Mouse (Mus musculus) midbrain, embryonic 15.5 days (tissue): ENCODE results near the gene Tada2b. TPM values are rescaled to one million over a fixed set of nuclear protein-coding genes. Genes with fewer than 3 reads are reported as not detected.

Source experiments
- ATAC-seq: fragments of 200-750 bp; cut with Nextera tagmentation; replicated peaks from 2 replicates; pipeline ENCODE4 v1.8.0; 2017; ENCODE audit warnings: moderate TSS enrichment
- H3K27ac ChIP-seq: fragments of 300-500 bp; sonication (generic); 2 replicates; pipeline ENCODE4 v1.5.1; 2015; ENCODE audit warnings: mild to moderate bottlenecking, inconsistent platforms
- H3K27me3 ChIP-seq: fragments of 300-500 bp; sonication (generic); replicated peaks from 2 replicates; pipeline ENCODE4 v1.6.1; 2015; ENCODE audit warnings: inconsistent platforms
- H3K36me3 ChIP-seq: fragments of 300-500 bp; sonication (generic); replicated peaks from 2 replicates; pipeline ENCODE4 v1.6.1; 2015; ENCODE audit warnings: inconsistent platforms
- H3K4me1 ChIP-seq: fragments of 300-500 bp; sonication (generic); 2 replicates; pipeline ENCODE4 v1.6.1; 2015; ENCODE audit warnings: inconsistent platforms
- H3K4me2 ChIP-seq: fragments of 300-500 bp; sonication (generic); 2 replicates; pipeline ENCODE4 v1.6.1; 2015; ENCODE audit warnings: inconsistent platforms, mild to moderate bottlenecking, moderate library complexity
- H3K4me3 ChIP-seq: fragments of 300-500 bp; sonication (generic); 2 replicates; pipeline ENCODE4 v1.5.1; 2015; ENCODE audit warnings: mild to moderate bottlenecking, inconsistent platforms
- H3K9ac ChIP-seq: fragments of 300-500 bp; sonication (generic); 2 replicates; pipeline ENCODE4 v1.6.1; 2015; ENCODE audit warnings: mild to moderate bottlenecking, inconsistent platforms
- H3K9me3 ChIP-seq: fragments of 300-500 bp; sonication (generic); 2 replicates; pipeline ENCODE4 v1.6.1; 2016; ENCODE audit warnings: inconsistent platforms
- WGBS: fragments of 180-500 bp; shearing (Covaris S2); methylation state at CpG from one replicate; pipeline ENCODE4 v1.1.7; 2015; ENCODE audit warnings: mixed read lengths; 5-methylcytosine and 5-hydroxymethylcytosine counted together
- polyA plus RNA-seq: library from polyadenylated mRNA; unstranded; fragments of >200 nt; fragmentation: Nextera tagmentation; extraction: Ambion mirVana; gene quantifications from 2 replicates; pipeline ENCODE4 v1.2.1, GENCODE M21; 2015

The Tada2b gene
- polyA plus RNA-seq, 1 experiment from 2014 or later: 3.2 TPM

GRCm38 (mm10) chr5:36478540-36479420 lies 5.3 kb downstream of the Tada2b start:
- H3K27ac ChIP-seq: no peak overlapping the region
- peaks cover 30% of the 10 kb centered on the region for H3K4me1 ChIP-seq
- H3K36me3 ChIP-seq: 0 out of 2 replicates have a peak, but pooled peaks cover 3% of the 10 kb centered on the region
- no peaks in the 10 kb centered on the region for H3K27me3 ChIP-seq
- H3K9me3 ChIP-seq: no peaks in the 10 kb centered on the region
- WGBS: 92% methylated on average over 6 of the region's 6 CpGs
- H3K4me3 ChIP-seq: no peak overlapping the region
- H3K4me2 ChIP-seq: no peak overlapping the region
- H3K9ac ChIP-seq: no peak overlapping the region
- no peak for ATAC-seq

- Histone ChIP-seq H3K4me1 (peaks cover 22% of the 10 kb centered on the region), H3K9me3 (no peaks in the 10 kb centered on the region), H3K27ac (no peak overlapping the region), H3K4me2 (no peak overlapping the region), H3K36me3 (peaks cover 12% of the 10 kb centered on the region), H3K4me3 (no peak overlapping the region), H3K9ac (no peak overlapping the region), H3K27me3 (no peaks in the 10 kb centered on the region)
- 83% methylated on average over 3 of the region's 3 CpGs for WGBS
- ATAC-seq: no peak
These were observed 6.6 kb downstream of the Tada2b start for GRCm38 (mm10) chr5:36477486-36477885.

- no peaks in the 10 kb centered on the region for H3K27me3 ChIP-seq
- H3K4me1 ChIP-seq: no peaks in the 10 kb centered on the region
- peaks cover 37% of the 10 kb centered on the region for H3K36me3 ChIP-seq
- ATAC-seq: no peak
- H3K27ac ChIP-seq: no peak overlapping the region
- no peak overlapping the region for H3K4me3 ChIP-seq
- WGBS: 84% methylated on average over 5 of the region's 5 CpGs
- H3K9me3 ChIP-seq: no peaks in the 10 kb centered on the region
- H3K4me2 ChIP-seq: no peak overlapping the region
- H3K9ac ChIP-seq: no peak overlapping the region
These were observed 9.8 kb downstream of the Tada2b start for GRCm38 (mm10) chr5:36474283-36474682.

GRCm38 (mm10) chr5:36472876-36473655 lies 11.0 kb downstream of the Tada2b start:
- no peak for ATAC-seq
- H3K4me2 ChIP-seq: no peak overlapping the region
- H3K27me3 ChIP-seq: no peaks in the 10 kb centered on the region
- WGBS: 91% methylated on average over 4 of the region's 4 CpGs
- no peak overlapping the region for H3K4me3 ChIP-seq
- no peak overlapping the region for H3K9ac ChIP-seq
- H3K9me3 ChIP-seq: no peaks in the 10 kb centered on the region
- peaks cover 37% of the 10 kb centered on the region for H3K36me3 ChIP-seq
- no peaks in the 10 kb centered on the region for H3K4me1 ChIP-seq
- no peak overlapping the region for H3K27ac ChIP-seq

GRCm38 (mm10) chr5:36471206-36471605 lies 12.9 kb downstream of the Tada2b start:
- Histone ChIP-seq H3K4me2 (no peak overlapping the region), H3K4me1 (peaks cover 6% of the 10 kb centered on the region), H3K4me3 (no peak overlapping the region), H3K9ac (no peak overlapping the region), H3K36me3 (peaks cover 36% of the 10 kb centered on the region), H3K27ac (no peak overlapping the region), H3K9me3 (no peaks in the 10 kb centered on the region), H3K27me3 (no peaks in the 10 kb centered on the region)
- 95% methylated on average over 8 of the region's 8 CpGs for WGBS
- no peak for ATAC-seq

GRCm38 (mm10) chr5:36465889-36466288 lies 18.2 kb downstream of the Tada2b start:
- peaks cover 15% of the 10 kb centered on the region for H3K36me3 ChIP-seq
- 31% methylated on average over 8 of the region's 8 CpGs for WGBS

GRCm38 (mm10) chr5:36464709-36465661 lies 19.1 kb downstream of the Tada2b start, which contains the start of gene Grpel1:
Grpel1 (plus strand) TSS chr5:36464998.
- H3K27me3 ChIP-seq: no peaks in the 10 kb centered on the region
- H3K4me2 ChIP-seq: peak within 1 kb of the TSS; percentile 97
- peak within 1 kb of the TSS; percentile 68 for H3K4me3 ChIP-seq
- peak within 1 kb of the TSS; percentile 80 for H3K9ac ChIP-seq
- WGBS: under 1% methylated on average over 68 of the region's 68 CpGs
- H3K36me3 ChIP-seq: peaks cover 7% of the 10 kb centered on the region; the same call in 1 of the 2 replicates
- peak within 1 kb of the TSS; percentile 67 for H3K27ac ChIP-seq
- ATAC-seq: peak; percentile 97
- H3K4me1 ChIP-seq: peaks cover 23% of the 10 kb centered on the region
- no peaks in the 10 kb centered on the region for H3K9me3 ChIP-seq

More at GRCm38 (mm10) chr5:36465889-36466288, 18.2 kb downstream of the Tada2b start:
- peak overlapping the region; percentile 97 for H3K4me2 ChIP-seq
- H3K27me3 ChIP-seq: no peaks in the 10 kb centered on the region
- ATAC-seq: no peak
- peak overlapping the region; percentile 80; the same call in 1 of the 2 replicates for H3K9ac ChIP-seq
- no peak overlapping the region for H3K27ac ChIP-seq
- H3K4me1 ChIP-seq: peaks cover 23% of the 10 kb centered on the region
- H3K4me3 ChIP-seq: peak overlapping the region; percentile 68
- no peaks in the 10 kb centered on the region for H3K9me3 ChIP-seq

GRCm38 (mm10) chr5:36463391-36463790 lies 20.7 kb downstream of the Tada2b start:
- no peaks in the 10 kb centered on the region for H3K27me3 ChIP-seq
- no peak overlapping the region for H3K4me2 ChIP-seq
- no peak for ATAC-seq
- WGBS: 11% methylated on average over 5 of the region's 5 CpGs
- peaks cover 23% of the 10 kb centered on the region for H3K4me1 ChIP-seq
- no peaks in the 10 kb centered on the region for H3K9me3 ChIP-seq
- H3K9ac ChIP-seq: no peak overlapping the region
- H3K27ac ChIP-seq: no peak overlapping the region
- no peak overlapping the region for H3K4me3 ChIP-seq
- no peaks in the 10 kb centered on the region for H3K36me3 ChIP-seq

GRCm38 (mm10) chr5:36462810-36463209 lies 21.3 kb downstream of the Tada2b start:
- WGBS: 15% methylated on average over 7 of the region's 7 CpGs
- Histone ChIP-seq H3K36me3 (no peaks in the 10 kb centered on the region), H3K4me3 (no peak overlapping the region), H3K9me3 (no peaks in the 10 kb centered on the region), H3K27me3 (no peaks in the 10 kb centered on the region), H3K9ac (no peak overlapping the region), H3K4me2 (no peak overlapping the region), H3K4me1 (peaks cover 23% of the 10 kb centered on the region), H3K27ac (no peak overlapping the region)
- no peak for ATAC-seq

- no peaks in the 10 kb centered on the region for H3K27me3 ChIP-seq
- H3K9ac ChIP-seq: no peak overlapping the region
- H3K9me3 ChIP-seq: no peaks in the 10 kb centered on the region
- H3K27ac ChIP-seq: no peak overlapping the region
- H3K4me2 ChIP-seq: no peak overlapping the region
- H3K4me3 ChIP-seq: no peak overlapping the region
- H3K36me3 ChIP-seq: no peaks in the 10 kb centered on the region
- peaks cover 17% of the 10 kb centered on the region for H3K4me1 ChIP-seq
- WGBS: 61% methylated on average over 2 of the region's 2 CpGs
- ATAC-seq: no peak
These were observed 22.9 kb downstream of the Tada2b start for GRCm38 (mm10) chr5:36461231-36461630.

GRCm38 (mm10) chr5:36460712-36461111 lies 23.4 kb downstream of the Tada2b start:
- whole genome bisulfite sequencing: 95% methylated on average over 2 of the region's 2 CpGs
- Histone ChIP-seq H3K4me1 (peaks cover 12% of the 10 kb centered on the region), H3K27me3 (no peaks in the 10 kb centered on the region), H3K36me3 (no peaks in the 10 kb centered on the region), H3K4me2 (no peak overlapping the region), H3K27ac (no peak overlapping the region), H3K4me3 (no peak overlapping the region), H3K9ac (no peak overlapping the region), H3K9me3 (no peaks in the 10 kb centered on the region)
- no peak for ATAC-seq
